Mouse (Mus musculus) MEL (cell line): ENCODE data around the gene Smad6.

Experiments used
- CHD1 ChIP-seq: IDR thresholded peaks from 2 replicates; pipeline ENCODE4 v1.6.1; 2012; ENCODE audit warnings: low read depth, mild to moderate bottlenecking, inconsistent platforms, low read length, improper control_type of control experiment
- CTCF ChIP-seq, 3 experiments: IDR thresholded peaks in 2 of 3; conservative IDR thresholded peaks in 1 of 3; 2 replicates each; pipeline ENCODE4 v1.5.1; 2011 to 2012; ENCODE audit warnings: low read length in 3 of 3, low read depth in 2 of 3, mild to moderate bottlenecking in 2 of 3, improper control_type of control experiment in 1 of 3, inconsistent platforms in 1 of 3, mixed read lengths in 1 of 3, moderate library complexity in 1 of 3; ENCODE audit not compliant: control insufficient read depth in 1 of 3, insufficient read depth in 1 of 3, poor library complexity in 1 of 3, severe bottlenecking in 1 of 3
- GABPA ChIP-seq: IDR thresholded peaks from 2 replicates; pipeline ENCODE4 v1.6.1; 2012; ENCODE audit warnings: low read depth, mild to moderate bottlenecking, inconsistent platforms, low read length, improper control_type of control experiment, moderate library complexity
- MAZ ChIP-seq: IDR thresholded peaks from 2 replicates; pipeline ENCODE4 v1.6.1; 2012; ENCODE audit warnings: low read depth, mild to moderate bottlenecking, inconsistent platforms, low read length, improper control_type of control experiment
- MYC ChIP-seq: IDR thresholded peaks from 2 replicates; pipeline ENCODE4 v1.6.1; 2011; ENCODE audit warnings: low read depth, mild to moderate bottlenecking, low read length, improper control_type of control experiment, moderate library complexity
- NRF1 ChIP-seq: IDR thresholded peaks from 2 replicates; pipeline ENCODE4 v1.6.1; 2014; ENCODE audit warnings: low read depth, mild to moderate bottlenecking, inconsistent platforms, low read length, improper control_type of control experiment, moderate library complexity; ENCODE audit not compliant: poor library complexity, insufficient read depth, severe bottlenecking
- POLR2A ChIP-seq, 2 experiments: IDR thresholded peaks; 2 replicates each; pipeline ENCODE4 v1.6.1; 2011 to 2012; ENCODE audit warnings: low read length in 2 of 2, mild to moderate bottlenecking in 2 of 2, control low read depth in 1 of 2, improper control_type of control experiment in 1 of 2, low read depth in 1 of 2, moderate library complexity in 1 of 2; ENCODE audit not compliant: control insufficient read depth in 1 of 2, insufficient read depth in 1 of 2, poor library complexity in 1 of 2
- POLR2AphosphoS2 ChIP-seq: IDR thresholded peaks from 2 replicates; pipeline ENCODE4 v1.6.1; 2011; ENCODE audit warnings: low read length, improper control_type of control experiment
- SIN3A ChIP-seq: IDR thresholded peaks from 2 replicates; pipeline ENCODE4 v1.6.1; 2012; ENCODE audit warnings: low read length, improper control_type of control experiment, inconsistent platforms

DNA sequence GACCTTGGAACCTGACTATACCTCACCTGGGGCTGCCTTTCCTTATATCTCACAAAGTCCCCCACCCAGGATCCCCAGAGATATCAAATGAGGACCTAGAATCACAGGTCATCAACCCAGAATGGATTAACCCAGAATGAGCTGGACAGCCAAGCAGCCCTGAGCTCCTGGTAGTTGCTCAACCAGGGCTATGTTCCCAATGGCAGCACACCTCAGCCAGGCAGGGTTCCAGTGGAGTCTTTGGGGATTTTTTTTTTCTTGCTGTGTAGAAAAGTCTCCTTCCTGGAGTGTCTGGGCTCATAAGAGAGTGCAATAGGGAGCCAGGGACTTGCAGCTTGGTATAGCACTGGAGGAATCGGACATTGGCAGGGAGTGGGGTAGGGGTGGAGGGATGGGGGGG, 46.7 kb upstream of the Smad6 start:
- TF ChIP-seq MAZ = no peak
- no peak for TF ChIP-seq CTCF (IDR thresholded peaks at IDR 0.05 in 2 of 3, conservative IDR thresholded peaks at IDR 0.05 in 1 of 3; ENCODE audit: control insufficient read depth in 1 of 3, insufficient read depth in 1 of 3, low read depth in 2 of 3, low read length in 3 of 3, poor library complexity in 1 of 3, severe bottlenecking in 1 of 3)
- TF ChIP-seq POLR2AphosphoS2 = no peak
- no peak for TF ChIP-seq SIN3A
- TF ChIP-seq CHD1 = no peak
- TF ChIP-seq NRF1 = no peak
- TF ChIP-seq POLR2A (IDR thresholded peaks at IDR 0.05; ENCODE audit: control insufficient read depth in 1 of 2, insufficient read depth in 1 of 2, low read depth in 1 of 2, low read length in 2 of 2, poor library complexity in 1 of 2) = no peak
- no peak for TF ChIP-seq GABPA
- no peak for TF ChIP-seq MYC
